Mouse (Mus musculus): ENCODE measurements around the gene Wfdc9. TPM values are rescaled to one million over a fixed set of nuclear protein-coding genes. Genes with fewer than 3 reads are reported as not detected.

Wfdc9 gene
- polyA plus RNA-seq, 1 experiment from 2014 or later = not detected

DNA sequence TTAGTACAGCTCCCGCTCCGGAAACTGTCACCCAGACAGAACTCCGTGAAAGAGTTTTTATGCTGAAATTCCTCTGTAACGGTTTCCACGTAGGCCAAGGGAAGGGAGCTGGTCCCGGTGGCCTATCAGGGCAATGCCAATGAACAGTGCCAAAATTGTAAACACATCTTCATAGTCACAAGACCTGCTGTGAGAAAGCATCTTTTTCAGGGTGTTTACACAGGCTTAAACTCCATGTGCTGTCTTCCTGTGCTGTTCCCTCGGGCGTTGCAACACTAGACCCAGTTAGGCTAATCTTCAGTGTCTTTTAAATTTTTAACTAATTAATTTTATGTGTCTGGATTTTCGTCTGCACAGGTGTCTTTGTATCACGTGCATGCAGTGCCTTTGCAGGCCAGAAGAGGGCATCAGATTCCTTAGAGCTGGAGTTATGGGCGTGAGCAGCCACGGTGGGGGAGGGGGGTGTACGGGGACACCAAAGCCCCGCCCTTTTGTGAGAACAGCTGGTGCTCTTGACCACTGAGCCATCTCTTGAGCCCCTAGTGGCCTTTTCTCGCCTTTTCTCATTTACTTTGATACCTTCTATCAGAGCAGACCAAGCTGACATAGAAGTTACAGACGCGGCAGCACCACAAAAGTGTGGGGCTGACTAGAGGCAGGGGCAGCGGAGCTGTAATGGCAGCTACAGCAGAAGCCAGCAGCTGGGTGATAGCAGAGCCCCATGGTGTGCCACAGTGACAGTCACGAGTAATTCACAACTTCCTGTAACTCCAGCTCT is 22.7 kb upstream of the Wfdc9 start:
- no peak overlapping the region; the same call in 1 of the 2 replicates for H3K9ac ChIP-seq (replicated peaks; ENCODE audit: low read length)
- no peaks in the 10 kb centered on the region for H3K9me3 ChIP-seq (ENCODE audit: control insufficient read depth, low read length)
- peak overlapping the region; percentile 24 for H3K4me3 ChIP-seq (replicated peaks; ENCODE audit: low read depth, low read length)
- peak overlapping the region; percentile 49 for H3K4me2 ChIP-seq (ENCODE audit: low read length)
- H3K4me1 ChIP-seq (ENCODE audit: control insufficient read depth, insufficient read depth, low read length) = no peaks in the 10 kb centered on the region
- peak; percentile 88 for DNase-seq
- H3K27me3 ChIP-seq (ENCODE audit: control insufficient read depth, insufficient read depth, low read length) = no peaks in the 10 kb centered on the region
- no peaks in the 10 kb centered on the region for H3K36me3 ChIP-seq (ENCODE audit: control insufficient read depth, insufficient read depth, low read length)
- 22% methylated on average over 19 of the region's 19 CpGs for WGBS
- no peak overlapping the region for H3K27ac ChIP-seq (replicated peaks; ENCODE audit: low read depth, low read length)
- ATAC-seq (ENCODE audit: low FRiP score, low TSS enrichment) = peak; percentile 37; the same call in 1 of the 2 replicates

GRCm38 (mm10) chr2:164676916-164677685 is 20.7 kb upstream of the Wfdc9 start:
- H3K9me3 ChIP-seq (ENCODE audit: control insufficient read depth, low read length) = no peaks in the 10 kb centered on the region
- no peak for ATAC-seq (ENCODE audit: low FRiP score, low TSS enrichment)
- no peaks in the 10 kb centered on the region for H3K36me3 ChIP-seq (ENCODE audit: control insufficient read depth, insufficient read depth, low read length)
- no peak overlapping the region for H3K4me3 ChIP-seq (replicated peaks; ENCODE audit: low read depth, low read length)
- no peaks in the 10 kb centered on the region for H3K4me1 ChIP-seq (ENCODE audit: control insufficient read depth, insufficient read depth, low read length)
- H3K4me2 ChIP-seq (ENCODE audit: low read length) = no peak overlapping the region
- no peak overlapping the region for H3K27ac ChIP-seq (replicated peaks; ENCODE audit: low read depth, low read length)
- H3K27me3 ChIP-seq (ENCODE audit: control insufficient read depth, insufficient read depth, low read length) = no peaks in the 10 kb centered on the region
- WGBS = 89% methylated on average over 16 of the region's 16 CpGs
- DNase-seq = no peak
- no peak overlapping the region for H3K9ac ChIP-seq (replicated peaks; ENCODE audit: low read length)

GRCm38 (mm10) chr2:164676103-164676502 is 19.7 kb upstream of the Wfdc9 start:
- no peak overlapping the region for H3K4me2 ChIP-seq (ENCODE audit: low read length)
- WGBS = 82% methylated on average over 7 of the region's 7 CpGs

GRCm38 (mm10) chr2:164673987-164674386 is 17.6 kb upstream of the Wfdc9 start, which contains the start of gene Wfdc11:
Gene Wfdc11, minus strand, starts transcription at chr2:164674087.
- H3K9ac ChIP-seq (replicated peaks; ENCODE audit: low read length) = no peak within 1 kb of the TSS
- no peak within 1 kb of the TSS for H3K27ac ChIP-seq (replicated peaks; ENCODE audit: low read depth, low read length)
- no peaks in the 10 kb centered on the region for H3K36me3 ChIP-seq (ENCODE audit: control insufficient read depth, insufficient read depth, low read length)
- H3K4me3 ChIP-seq (replicated peaks; ENCODE audit: low read depth, low read length) = no peak within 1 kb of the TSS
- DNase-seq (no peak), ATAC-seq (ENCODE audit: low FRiP score, low TSS enrichment) (no peak)
- WGBS = 82% methylated on average over 7 of the region's 7 CpGs
- H3K4me1 ChIP-seq (ENCODE audit: control insufficient read depth, insufficient read depth, low read length) = no peaks in the 10 kb centered on the region
- no peaks in the 10 kb centered on the region for H3K9me3 ChIP-seq (ENCODE audit: control insufficient read depth, low read length)
- H3K4me2 ChIP-seq (ENCODE audit: low read length) = no peak within 1 kb of the TSS
- no peaks in the 10 kb centered on the region for H3K27me3 ChIP-seq (ENCODE audit: control insufficient read depth, insufficient read depth, low read length)

More at GRCm38 (mm10) chr2:164676103-164676502, 19.7 kb upstream of the Wfdc9 start:
- Histone ChIP-seq H3K4me3 (replicated peaks; ENCODE audit: low read depth, low read length) (no peak overlapping the region), H3K9me3 (ENCODE audit: control insufficient read depth, low read length) (no peaks in the 10 kb centered on the region), H3K36me3 (ENCODE audit: control insufficient read depth, insufficient read depth, low read length) (no peaks in the 10 kb centered on the region), H3K27me3 (ENCODE audit: control insufficient read depth, insufficient read depth, low read length) (no peaks in the 10 kb centered on the region), H3K27ac (replicated peaks; ENCODE audit: low read depth, low read length) (no peak overlapping the region), H3K9ac (replicated peaks; ENCODE audit: low read length) (no peak overlapping the region), H3K4me1 (ENCODE audit: control insufficient read depth, insufficient read depth, low read length) (no peaks in the 10 kb centered on the region)
- no peak for DNase-seq
- ATAC-seq (ENCODE audit: low FRiP score, low TSS enrichment) = no peak

- no peaks in the 10 kb centered on the region for H3K27me3 ChIP-seq (ENCODE audit: control insufficient read depth, insufficient read depth, low read length)
- no peak overlapping the region for H3K9ac ChIP-seq (replicated peaks; ENCODE audit: low read length)
- H3K36me3 ChIP-seq (ENCODE audit: control insufficient read depth, insufficient read depth, low read length) = no peaks in the 10 kb centered on the region
- no peaks in the 10 kb centered on the region for H3K4me1 ChIP-seq (ENCODE audit: control insufficient read depth, insufficient read depth, low read length)
- DNase-seq (no peak), ATAC-seq (ENCODE audit: low FRiP score, low TSS enrichment) (no peak)
- H3K9me3 ChIP-seq (ENCODE audit: control insufficient read depth, low read length) = no peaks in the 10 kb centered on the region
- no peak overlapping the region for H3K27ac ChIP-seq (replicated peaks; ENCODE audit: low read depth, low read length)
- WGBS = 20% methylated on average over 1 of the region's 1 CpGs
- no peak overlapping the region for H3K4me3 ChIP-seq (replicated peaks; ENCODE audit: low read depth, low read length)
- no peak overlapping the region for H3K4me2 ChIP-seq (ENCODE audit: low read length)
These were observed 14.6 kb upstream of the Wfdc9 start for GRCm38 (mm10) chr2:164670938-164671337.

- no peaks in the 10 kb centered on the region for H3K4me1 ChIP-seq (ENCODE audit: control insufficient read depth, insufficient read depth, low read length)
- DNase-seq = no peak
- ATAC-seq (ENCODE audit: low FRiP score, low TSS enrichment) = no peak
- no peak overlapping the region for H3K4me2 ChIP-seq (ENCODE audit: low read length)
- no peaks in the 10 kb centered on the region for H3K27me3 ChIP-seq (ENCODE audit: control insufficient read depth, insufficient read depth, low read length)
- no peak overlapping the region for H3K27ac ChIP-seq (replicated peaks; ENCODE audit: low read depth, low read length)
- H3K36me3 ChIP-seq (ENCODE audit: control insufficient read depth, insufficient read depth, low read length) = no peaks in the 10 kb centered on the region
- no peak overlapping the region for H3K4me3 ChIP-seq (replicated peaks; ENCODE audit: low read depth, low read length)
- H3K9me3 ChIP-seq (ENCODE audit: control insufficient read depth, low read length) = no peaks in the 10 kb centered on the region
- no peak overlapping the region for H3K9ac ChIP-seq (replicated peaks; ENCODE audit: low read length)
- 85% methylated on average over 5 of the region's 5 CpGs for WGBS
These were observed 13.9 kb upstream of the Wfdc9 start for GRCm38 (mm10) chr2:164670261-164670660.

- Histone ChIP-seq H3K9ac (replicated peaks; ENCODE audit: low read length) (no peak overlapping the region), H3K4me1 (ENCODE audit: control insufficient read depth, insufficient read depth, low read length) (no peaks in the 10 kb centered on the region), H3K27ac (replicated peaks; ENCODE audit: low read depth, low read length) (no peak overlapping the region), H3K27me3 (ENCODE audit: control insufficient read depth, insufficient read depth, low read length) (no peaks in the 10 kb centered on the region), H3K4me2 (ENCODE audit: low read length) (no peak overlapping the region), H3K9me3 (ENCODE audit: control insufficient read depth, low read length) (no peaks in the 10 kb centered on the region), H3K36me3 (ENCODE audit: control insufficient read depth, insufficient read depth, low read length) (no peaks in the 10 kb centered on the region), H3K4me3 (replicated peaks; ENCODE audit: low read depth, low read length) (no peak overlapping the region)
- no peak for ATAC-seq (ENCODE audit: low FRiP score, low TSS enrichment)
- DNase-seq = no peak
- 89% methylated on average over 7 of the region's 7 CpGs for WGBS
These were observed 8.5 kb upstream of the Wfdc9 start for GRCm38 (mm10) chr2:164664851-164665250.

DNA sequence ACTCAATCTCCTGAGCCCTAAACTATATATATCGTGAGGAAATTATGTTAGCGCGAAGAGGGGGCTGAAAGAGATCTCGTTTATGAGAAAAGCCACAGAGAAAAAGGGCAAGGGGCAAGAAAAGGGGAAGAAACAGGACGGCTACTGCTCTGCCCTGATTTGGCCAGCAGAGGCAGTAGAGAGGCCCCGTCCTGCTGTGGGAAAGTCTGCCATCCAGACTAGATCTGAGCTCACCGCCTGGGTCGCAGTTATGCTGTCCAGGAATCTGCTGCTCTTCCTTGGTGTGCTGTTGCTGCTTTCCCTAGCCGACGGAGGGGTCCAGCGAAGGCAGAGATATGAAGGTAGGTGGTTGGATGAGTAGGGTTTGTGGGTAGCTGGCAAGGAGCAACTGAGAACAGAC is 525 bp downstream of the Wfdc9 start, which contains the start of gene Wfdc10:
Gene Wfdc10 (plus strand): TSS at position 189 of the 400 bp plus-strand sequence.
- 15% methylated on average over 11 of the region's 11 CpGs for WGBS
- Histone ChIP-seq H3K4me3 (replicated peaks; ENCODE audit: low read depth, low read length) (no peak within 1 kb of the TSS), H3K4me1 (ENCODE audit: control insufficient read depth, insufficient read depth, low read length) (no peaks in the 10 kb centered on the region), H3K9ac (replicated peaks; ENCODE audit: low read length) (no peak within 1 kb of the TSS), H3K27me3 (ENCODE audit: control insufficient read depth, insufficient read depth, low read length) (no peaks in the 10 kb centered on the region), H3K36me3 (ENCODE audit: control insufficient read depth, insufficient read depth, low read length) (no peaks in the 10 kb centered on the region), H3K4me2 (ENCODE audit: low read length) (no peak within 1 kb of the TSS), H3K27ac (replicated peaks; ENCODE audit: low read depth, low read length) (no peak within 1 kb of the TSS), H3K9me3 (ENCODE audit: control insufficient read depth, low read length) (no peaks in the 10 kb centered on the region)
- DNase-seq = peak; percentile 75
- ATAC-seq (ENCODE audit: low FRiP score, low TSS enrichment) = no peak

Measured in midbrain, embryonic 14.5 days (tissue).